Mouse (Mus musculus) lung, embryonic 14.5 days (tissue): Measurements from ENCODE around the gene Ccdc169. TPM values are rescaled to one million over a fixed set of nuclear protein-coding genes. Genes with fewer than 3 reads are reported as not detected.

Experiments used
- ATAC-seq: fragments of 200-750 bp; cut with Nextera tagmentation; 2 replicates; pipeline ENCODE4 v1.8.0; 2017; ENCODE audit warnings: mild to moderate bottlenecking, moderate TSS enrichment, moderate library complexity; ENCODE audit not compliant: insufficient read depth
- DNase-seq: peaks from one replicate; pipeline ENCODE4 v3.0.0-alpha.2; 2015
- H3K27ac ChIP-seq: fragments of 300-500 bp; sonication (generic); 2 replicates; pipeline ENCODE4 v1.5.1; 2014; ENCODE audit warnings: low read depth, mild to moderate bottlenecking, moderate library complexity
- H3K27me3 ChIP-seq: fragments of 300-500 bp; sonication (generic); 2 replicates; pipeline ENCODE4 v1.6.1; 2014; ENCODE audit warnings: low read length, control low read depth; ENCODE audit not compliant: insufficient read depth
- H3K36me3 ChIP-seq: fragments of 300-500 bp; sonication (generic); 2 replicates; pipeline ENCODE4 v1.6.1; 2014; ENCODE audit warnings: control low read depth; ENCODE audit not compliant: insufficient read depth
- H3K4me1 ChIP-seq: fragments of 300-500 bp; sonication (generic); 2 replicates; pipeline ENCODE4 v1.6.1; 2014; ENCODE audit warnings: antibody characterized with exemption, control low read depth; ENCODE audit not compliant: insufficient read depth
- H3K4me2 ChIP-seq: fragments of 300-500 bp; sonication (generic); 2 replicates; pipeline ENCODE4 v1.6.1; 2014; ENCODE audit warnings: mild to moderate bottlenecking
- H3K4me3 ChIP-seq: fragments of 300-500 bp; sonication (generic); 2 replicates; pipeline ENCODE4 v1.5.1; 2014; ENCODE audit warnings: low read depth, low read length
- H3K9ac ChIP-seq: fragments of 300-500 bp; sonication (generic); 2 replicates; pipeline ENCODE4 v1.6.1; 2014
- H3K9me3 ChIP-seq: fragments of 300-500 bp; sonication (generic); 2 replicates; pipeline ENCODE4 v1.6.1; 2016; ENCODE audit warnings: low read depth, low read length, control low read depth
- CTCF ChIP-seq: IDR thresholded peaks from 2 replicates; pipeline ENCODE4 v1.5.1; 2016; ENCODE audit warnings: antibody characterized with exemption, low read depth
- WGBS: fragments of 180-500 bp; shearing (Covaris S2); extraction: QIAGEN DNeasy Blood & Tissue Kit; methylation state at CpG from one replicate; pipeline ENCODE4 v1.1.7; 2014; 5-methylcytosine and 5-hydroxymethylcytosine counted together
- polyA plus RNA-seq: library from polyadenylated mRNA; unstranded; fragments of >200 nt; fragmentation: Nextera tagmentation; extraction: Ambion mirVana; gene quantifications from 2 replicates; pipeline ENCODE4 v1.2.1, GENCODE M21; 2014

Gene Ccdc169
- polyA plus RNA-seq, 1 experiment from 2014 or later: not detected

DNA sequence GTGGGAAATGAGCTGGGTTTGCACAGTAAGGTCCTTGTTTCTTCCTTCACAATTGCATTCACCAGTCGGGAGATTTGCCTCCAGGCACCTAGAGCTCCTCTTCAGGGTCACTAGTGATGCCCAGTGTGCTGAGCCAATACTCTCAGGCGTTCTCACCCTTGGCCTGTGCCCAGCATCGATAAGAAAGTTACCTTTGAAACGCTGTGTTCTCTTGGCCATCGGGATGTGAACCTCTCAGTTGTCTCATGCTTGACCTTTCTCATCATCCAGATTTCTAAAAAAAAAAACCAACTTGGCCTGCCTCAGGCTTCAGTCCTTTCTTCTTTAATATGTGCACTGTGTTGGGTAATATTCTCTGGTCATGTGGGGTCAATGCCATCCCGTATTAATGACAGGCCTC is 9.3 kb downstream of the Ccdc169 start:
- no peaks in the 10 kb centered on the region for H3K36me3 ChIP-seq
- no peaks in the 10 kb centered on the region for H3K9me3 ChIP-seq
- no peak for TF ChIP-seq CTCF
- no peaks in the 10 kb centered on the region for H3K27me3 ChIP-seq
- DNase-seq: no peak
- no peak overlapping the region for H3K4me3 ChIP-seq
- WGBS: 69% methylated on average over 6 of the region's 6 CpGs
- H3K9ac ChIP-seq: no peak overlapping the region
- no peak overlapping the region for H3K27ac ChIP-seq
- ATAC-seq: no peak
- H3K4me2 ChIP-seq: no peak overlapping the region
- no peaks in the 10 kb centered on the region for H3K4me1 ChIP-seq

GRCm38 (mm10) chr3:55147156-55147555 is 10.0 kb downstream of the Ccdc169 start:
- ATAC-seq: no peak
- 85% methylated on average over 2 of the region's 2 CpGs for WGBS
- Histone ChIP-seq H3K9me3 (no peaks in the 10 kb centered on the region), H3K27ac (no peak overlapping the region), H3K9ac (no peak overlapping the region), H3K4me2 (no peak overlapping the region), H3K36me3 (no peaks in the 10 kb centered on the region), H3K4me1 (no peaks in the 10 kb centered on the region), H3K27me3 (no peaks in the 10 kb centered on the region), H3K4me3 (no peak overlapping the region)
- TF ChIP-seq CTCF: no peak
- no peak for DNase-seq

GRCm38 (mm10) chr3:55148091-55148490 is 11.0 kb downstream of the Ccdc169 start:
- Histone ChIP-seq H3K27me3 (no peaks in the 10 kb centered on the region), H3K4me1 (no peaks in the 10 kb centered on the region), H3K4me3 (no peak overlapping the region), H3K9me3 (no peaks in the 10 kb centered on the region), H3K27ac (no peak overlapping the region), H3K9ac (no peak overlapping the region), H3K4me2 (no peak overlapping the region), H3K36me3 (no peaks in the 10 kb centered on the region)
- DNase-seq: no peak
- ATAC-seq: no peak
- TF ChIP-seq CTCF: no peak
- WGBS: 34% methylated on average over 3 of the region's 3 CpGs

- peak; percentile 77 for TF ChIP-seq CTCF
- H3K4me1 ChIP-seq: no peaks in the 10 kb centered on the region
- H3K27me3 ChIP-seq: no peaks in the 10 kb centered on the region
- no peak overlapping the region for H3K4me3 ChIP-seq
- no peak for ATAC-seq
- WGBS: 51% methylated on average over 7 of the region's 7 CpGs
- no peaks in the 10 kb centered on the region for H3K36me3 ChIP-seq
- H3K9me3 ChIP-seq: no peaks in the 10 kb centered on the region
- no peak overlapping the region for H3K4me2 ChIP-seq
- H3K27ac ChIP-seq: no peak overlapping the region
- H3K9ac ChIP-seq: no peak overlapping the region
- DNase-seq: peak; percentile 79
Measured at GRCm38 (mm10) chr3:55151656-55152433, 14.7 kb downstream of the Ccdc169 start.

DNA sequence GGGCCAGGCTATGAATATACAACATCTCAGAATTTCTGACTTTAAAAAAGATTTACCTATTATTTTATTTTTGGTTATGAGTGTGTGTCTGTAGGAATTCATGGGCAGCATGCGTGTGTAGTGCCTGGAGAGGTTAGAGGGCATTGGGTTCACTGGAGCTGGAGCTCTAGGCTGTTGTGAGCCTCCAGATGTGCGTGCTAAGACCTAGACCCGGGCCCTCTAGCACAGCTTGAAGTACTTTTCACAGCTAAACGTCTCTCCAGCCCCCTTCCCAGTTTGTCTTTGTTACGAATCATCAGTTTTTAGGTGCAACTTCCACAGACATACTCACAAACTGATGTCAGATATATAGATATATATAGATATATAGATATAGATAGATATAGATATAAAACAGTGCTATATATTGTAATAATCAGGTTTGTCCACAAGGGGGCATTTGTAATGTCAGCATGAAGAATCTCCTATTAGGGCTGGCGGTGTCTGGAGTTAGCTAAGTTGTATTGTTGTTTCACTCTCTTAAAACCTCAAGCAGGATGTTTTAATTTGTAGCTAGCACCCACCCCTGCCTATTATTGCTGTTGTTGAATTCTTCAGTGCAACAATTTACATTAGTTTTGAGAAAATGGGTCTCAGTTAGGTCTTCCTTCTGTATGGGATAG is 15.7 kb downstream of the Ccdc169 start:
- no peaks in the 10 kb centered on the region for H3K4me1 ChIP-seq
- no peaks in the 10 kb centered on the region for H3K27me3 ChIP-seq
- H3K9me3 ChIP-seq: no peaks in the 10 kb centered on the region
- H3K4me2 ChIP-seq: no peak overlapping the region
- H3K4me3 ChIP-seq: no peak overlapping the region
- WGBS: 65% methylated on average over 6 of the region's 6 CpGs
- DNase-seq (peak; percentile 83), ATAC-seq (no peak; the same call in 1 of the 2 replicates)
- TF ChIP-seq CTCF: peak; percentile 60
- H3K9ac ChIP-seq: no peak overlapping the region
- H3K27ac ChIP-seq: no peak overlapping the region
- H3K36me3 ChIP-seq: no peaks in the 10 kb centered on the region

DNA sequence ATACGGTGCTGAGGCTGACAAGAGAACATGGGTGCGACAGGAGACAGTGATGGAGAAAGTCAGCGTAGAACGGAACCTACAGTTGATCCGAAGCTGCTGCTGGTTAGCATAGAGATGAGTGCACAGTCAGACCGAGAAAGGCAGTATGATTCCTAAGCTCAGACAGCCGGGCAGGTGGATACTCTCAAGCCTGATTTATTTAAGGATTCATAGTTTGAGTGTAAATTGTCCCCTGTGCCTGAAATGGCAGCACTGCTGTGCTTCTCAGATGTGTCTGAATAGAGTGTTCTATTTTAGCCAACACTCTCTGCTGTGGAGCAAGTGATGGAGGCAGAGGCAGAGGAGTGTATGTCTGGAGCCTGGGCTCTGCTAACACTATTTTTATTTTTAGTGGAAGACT is 17.0 kb downstream of the Ccdc169 start:
- DNase-seq (no peak), ATAC-seq (no peak)
- no peak overlapping the region for H3K4me2 ChIP-seq
- H3K36me3 ChIP-seq: no peaks in the 10 kb centered on the region
- no peaks in the 10 kb centered on the region for H3K27me3 ChIP-seq
- no peaks in the 10 kb centered on the region for H3K4me1 ChIP-seq
- H3K9ac ChIP-seq: no peak overlapping the region
- no peaks in the 10 kb centered on the region for H3K9me3 ChIP-seq
- no peak overlapping the region for H3K4me3 ChIP-seq
- whole genome bisulfite sequencing: 79% methylated on average over 7 of the region's 7 CpGs
- no peak overlapping the region for H3K27ac ChIP-seq
- TF ChIP-seq CTCF: no peak

- Histone ChIP-seq H3K4me2 (no peak overlapping the region), H3K4me1 (no peaks in the 10 kb centered on the region), H3K36me3 (no peaks in the 10 kb centered on the region), H3K27ac (no peak overlapping the region), H3K9me3 (no peaks in the 10 kb centered on the region), H3K4me3 (no peak overlapping the region), H3K9ac (no peak overlapping the region), H3K27me3 (no peaks in the 10 kb centered on the region)
- ATAC-seq (no peak; the same call in 1 of the 2 replicates), DNase-seq (no peak)
- WGBS: 58% methylated on average over 5 of the region's 5 CpGs
- no peak for TF ChIP-seq CTCF
Measured at GRCm38 (mm10) chr3:55157413-55157812, 20.3 kb downstream of the Ccdc169 start.
